Mouse (Mus musculus): ENCODE data around the gene Commd1.

Commd1 gene

DNA sequence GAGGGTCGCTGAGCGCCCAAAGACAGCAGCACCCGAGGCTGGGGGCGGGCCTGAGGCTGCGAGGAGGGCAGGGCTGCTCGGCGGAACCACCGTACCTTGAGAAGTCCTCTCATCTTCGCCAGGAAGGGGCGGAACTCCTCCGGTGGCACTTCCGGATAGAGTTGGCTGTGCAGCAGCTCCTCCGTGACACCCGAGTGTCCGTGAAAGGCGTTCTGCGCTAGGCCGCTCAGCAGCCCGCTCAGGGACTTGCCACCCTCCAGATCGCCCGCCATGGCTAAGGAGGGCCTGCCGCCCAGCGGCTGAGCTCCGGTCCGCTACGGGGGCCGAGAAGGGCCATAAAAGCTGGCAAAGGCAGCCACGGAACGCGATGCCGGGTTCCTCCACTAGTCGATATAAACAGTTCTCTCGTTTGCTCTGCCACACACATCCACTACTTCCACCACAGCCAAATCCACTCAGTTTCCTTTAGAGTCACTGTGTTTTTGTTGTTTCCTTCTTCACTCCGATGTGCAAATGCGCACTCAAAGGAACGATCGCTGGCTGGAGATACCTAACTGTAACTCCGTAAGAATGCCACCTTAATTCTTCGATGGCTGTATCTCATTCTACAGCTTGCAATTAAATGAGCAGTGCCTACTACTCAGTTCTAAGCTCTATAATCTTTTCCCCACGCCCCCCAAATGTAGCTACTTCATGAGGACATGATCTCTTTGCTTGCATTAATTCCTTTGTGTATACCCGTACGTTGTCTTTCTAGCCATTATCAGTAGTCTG is at the start of gene Commd1, which contains the start of gene Gm28048:
Commd1 (minus strand) TSS at position 399 of the 774 bp plus-strand sequence.
Gm28048 (minus strand) TSS at position 107 of the 774 bp plus-strand sequence.
- peak; percentile 96 for DNase-seq (ENCODE audit: low read depth, low spot score)

GRCm38 (mm10) chr11:23029399-23029798 is 47.2 kb upstream of the Commd1 start:
- no peak for DNase-seq (ENCODE audit: low read depth, low spot score)

DNA sequence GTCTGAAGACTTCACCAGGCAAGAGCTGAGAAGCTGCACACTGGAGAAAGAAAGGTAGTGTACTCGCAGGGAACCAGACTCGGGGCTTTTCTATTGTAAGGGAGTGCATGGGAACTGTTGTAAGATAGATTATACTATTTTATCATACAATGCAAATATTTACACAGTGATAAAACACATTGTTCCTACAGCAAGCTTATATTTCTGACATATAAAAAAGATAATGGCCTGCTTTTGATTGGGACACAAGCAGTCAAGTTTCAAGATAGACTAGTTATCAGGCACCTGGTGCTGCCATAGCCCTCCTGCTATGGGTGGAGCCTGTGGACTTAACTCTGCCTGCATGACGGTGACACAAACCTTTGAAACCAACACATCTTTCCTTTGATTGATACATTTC is 46.8 kb upstream of the Commd1 start:
- DNase-seq (ENCODE audit: low read depth, low spot score) = no peak

DNA sequence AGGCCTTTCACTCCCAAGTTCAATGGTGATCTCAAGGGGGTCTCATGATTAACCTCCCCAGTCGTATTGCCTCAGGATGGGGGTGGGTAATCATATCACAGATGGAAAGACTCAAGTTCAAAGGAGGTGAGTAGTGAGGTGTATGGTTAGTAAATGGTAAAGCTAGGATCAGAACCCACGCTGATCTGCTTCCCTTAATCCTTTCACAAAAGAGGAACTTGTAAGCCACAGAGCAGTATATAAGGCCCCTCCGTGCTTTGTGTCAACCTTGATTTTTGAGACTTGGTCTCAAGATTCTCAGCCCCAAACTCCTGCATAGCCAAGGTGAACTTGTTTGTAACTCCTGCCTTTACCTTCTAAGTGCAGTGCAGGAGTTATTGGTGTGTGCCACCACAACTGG is 42.0 kb upstream of the Commd1 start:
- no peak for DNase-seq (ENCODE audit: low read depth, low spot score)

DNA sequence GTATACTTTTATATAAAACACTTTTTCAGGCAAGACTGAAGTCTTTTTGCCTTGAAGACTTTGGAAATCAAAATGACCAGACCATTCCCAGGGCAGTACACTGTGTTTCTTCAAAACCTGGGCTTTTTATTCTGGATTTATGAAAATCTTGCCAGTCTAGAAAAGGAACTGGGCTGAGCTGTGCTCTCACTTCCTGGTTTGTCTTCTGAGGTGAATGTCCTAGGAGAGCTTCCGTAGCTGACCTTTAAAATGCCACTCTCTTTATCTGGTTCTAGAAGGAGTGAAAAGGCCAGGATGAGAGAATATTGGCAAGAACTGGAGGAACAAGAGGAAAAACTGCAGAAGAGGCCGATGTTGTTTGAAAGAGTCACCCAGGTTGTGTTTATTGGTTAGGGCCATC is 41.0 kb upstream of the Commd1 start:
- DNase-seq (ENCODE audit: low read depth, low spot score) = no peak

GRCm38 (mm10) chr11:23020841-23021240 is 38.7 kb upstream of the Commd1 start:
- no peak for DNase-seq (ENCODE audit: low read depth, low spot score)

GRCm38 (mm10) chr11:23020116-23020770 is 38.1 kb upstream of the Commd1 start:
- no peak for DNase-seq (ENCODE audit: low read depth, low spot score)

GRCm38 (mm10) chr11:23017943-23018342 is 35.8 kb upstream of the Commd1 start:
- DNase-seq (ENCODE audit: low read depth, low spot score) = no peak

DNA sequence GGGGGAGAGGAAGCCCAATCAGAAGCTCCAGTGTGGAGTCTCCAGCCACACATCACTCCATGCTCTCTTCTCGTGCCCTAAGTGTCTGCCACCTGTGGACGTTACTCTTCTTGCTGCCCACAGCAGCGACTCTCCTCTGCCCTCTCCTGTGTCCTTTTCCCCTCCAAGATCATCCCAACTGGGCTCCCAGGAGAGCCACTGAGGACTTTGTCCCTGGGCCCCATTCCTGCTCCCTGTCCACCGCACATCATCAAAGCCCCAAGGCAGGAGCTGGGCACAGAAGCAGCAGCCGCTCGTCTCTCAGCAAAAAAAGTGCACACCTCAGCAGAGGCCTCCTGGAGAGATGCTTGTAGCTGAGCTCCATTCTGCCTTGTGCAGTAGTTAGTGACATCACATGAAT is 32.8 kb upstream of the Commd1 start:
- no peak for DNase-seq (ENCODE audit: low read depth, low spot score)

GRCm38 (mm10) chr11:23013580-23014294 is 31.6 kb upstream of the Commd1 start:
- no peak for DNase-seq (ENCODE audit: low read depth, low spot score)

GRCm38 (mm10) chr11:23013096-23013495 is 30.9 kb upstream of the Commd1 start:
- DNase-seq (ENCODE audit: low read depth, low spot score) = no peak

- no peak for DNase-seq (ENCODE audit: low read depth, low spot score)
Measured at GRCm38 (mm10) chr11:23008824-23009200, 26.6 kb upstream of the Commd1 start.

GRCm38 (mm10) chr11:23008181-23008823 is 26.1 kb upstream of the Commd1 start:
- DNase-seq (ENCODE audit: low read depth, low spot score) = peak; percentile 92

DNA sequence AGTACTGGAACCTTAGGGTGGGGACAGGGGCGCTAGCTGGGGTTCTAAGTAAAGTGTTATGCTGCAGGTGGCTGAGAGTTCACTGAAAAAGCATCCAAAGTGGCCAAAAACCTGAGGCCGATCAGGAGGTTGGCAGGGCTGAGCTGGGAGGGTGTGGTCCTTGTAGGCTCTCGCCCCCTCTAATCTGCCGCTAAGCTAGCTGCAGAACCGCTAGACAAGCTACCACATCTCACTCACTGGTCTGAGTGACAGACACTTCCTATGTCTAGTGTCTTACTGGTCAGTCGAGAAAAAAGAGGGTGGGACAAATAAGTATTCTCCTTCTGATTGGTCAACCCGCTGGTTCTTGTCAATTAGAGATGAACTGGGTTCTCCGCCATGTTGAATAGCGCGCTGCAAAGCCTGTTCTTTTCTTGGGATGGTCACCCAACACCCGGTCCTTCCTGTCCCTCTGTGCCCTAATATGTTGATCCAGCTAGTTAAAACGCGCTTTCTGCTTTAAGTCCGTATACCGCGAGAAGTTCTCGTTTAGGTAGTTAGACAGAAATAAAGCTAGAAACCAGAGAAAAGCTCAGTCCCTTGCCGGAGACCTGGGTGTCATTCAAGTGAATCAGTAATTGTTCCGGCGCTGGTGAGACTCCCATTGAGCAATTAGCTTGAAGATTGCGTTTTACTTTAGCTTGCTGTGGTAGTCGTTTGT is 25.4 kb upstream of the Commd1 start, which contains the start of gene Fam161a:
Fam161a (plus strand) TSS at position 51 of the 700 bp plus-strand sequence.
- peak; percentile 92 for DNase-seq (ENCODE audit: low read depth, low spot score)

DNA sequence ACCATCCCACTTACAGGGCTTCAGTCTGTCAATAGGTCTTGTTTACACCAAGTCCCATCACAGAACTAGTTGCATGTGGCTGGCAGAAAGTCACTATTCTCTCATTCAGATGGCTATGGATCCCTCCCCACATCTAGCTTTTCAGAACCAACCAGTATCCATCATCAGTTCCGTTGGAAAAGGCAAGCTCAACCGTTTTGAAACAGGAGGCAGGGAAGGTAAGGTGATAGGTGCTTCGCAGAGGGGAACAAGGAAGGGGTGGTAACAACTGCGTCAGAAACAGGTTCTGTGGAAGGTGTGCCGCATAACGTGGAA is 24.9 kb upstream of the Commd1 start:
- no peak for DNase-seq (ENCODE audit: low read depth, low spot score)

DNA sequence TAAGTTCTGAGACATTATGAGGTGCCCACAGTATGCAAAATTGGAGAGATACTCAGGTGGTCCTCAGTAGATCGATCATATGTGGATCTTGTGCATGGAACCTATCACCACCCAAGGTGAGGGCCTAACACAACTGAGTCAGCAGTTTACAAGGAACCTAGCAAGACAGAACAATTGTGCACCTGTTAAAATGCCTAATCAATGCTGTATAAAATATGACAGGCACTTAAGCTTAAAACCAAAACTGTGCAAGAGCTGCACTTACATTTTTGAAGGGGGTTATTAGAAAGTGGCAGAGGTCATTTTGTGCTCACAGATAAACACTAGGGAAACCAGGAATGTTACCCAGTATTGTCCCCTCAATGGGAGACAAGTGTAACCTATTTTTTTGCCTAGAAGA is 23.1 kb upstream of the Commd1 start:
- DNase-seq (ENCODE audit: low read depth, low spot score) = no peak

DNA sequence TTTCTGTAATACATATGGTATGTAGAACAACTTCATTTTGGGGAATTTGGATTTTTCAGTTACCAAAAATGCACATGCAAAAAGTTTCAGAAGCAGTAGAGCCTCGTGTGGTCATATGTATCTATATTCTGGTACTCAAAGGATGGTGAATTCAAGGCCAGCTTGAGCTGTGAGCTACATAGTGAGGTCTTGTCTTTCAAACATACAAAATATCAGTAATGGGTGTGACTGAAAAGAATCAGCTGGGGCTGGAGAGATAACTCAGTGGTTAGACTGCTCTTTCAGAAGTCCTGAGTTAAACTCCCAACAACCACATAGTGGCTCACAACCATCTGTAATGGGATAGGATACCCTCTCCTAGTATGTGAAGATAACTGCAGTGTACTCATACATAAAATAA is 16.1 kb upstream of the Commd1 start:
- DNase-seq (ENCODE audit: low read depth, low spot score) = no peak

- DNase-seq (ENCODE audit: low read depth, low spot score) = no peak
Measured at GRCm38 (mm10) chr11:22995461-22995860, 13.3 kb upstream of the Commd1 start.

DNA sequence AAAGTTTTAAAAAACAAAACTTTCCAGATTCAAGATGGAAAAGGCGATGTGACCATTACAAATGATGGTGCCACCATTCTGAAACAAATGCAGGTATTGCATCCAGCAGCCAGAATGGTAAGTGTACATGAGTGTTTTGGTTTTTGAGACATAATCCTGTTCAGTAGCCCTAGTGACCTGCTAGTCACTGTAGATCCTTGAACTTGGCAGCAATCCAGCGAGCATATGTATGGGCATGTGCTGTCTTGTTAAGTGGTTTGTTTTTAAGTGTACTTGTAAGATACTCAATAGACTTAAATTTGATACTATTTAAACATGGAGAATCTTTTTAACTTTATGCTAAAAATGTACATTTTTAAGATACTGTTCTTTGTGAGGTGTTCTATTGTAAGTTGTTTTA is 12.1 kb upstream of the Commd1 start:
- no peak for DNase-seq (ENCODE audit: low read depth, low spot score)

- no peak for DNase-seq (ENCODE audit: low read depth, low spot score)
Measured at GRCm38 (mm10) chr11:22991218-22991835, 9.1 kb upstream of the Commd1 start.
